Comparison of ENCODE assay signal across 43 mouse cellular contexts in the genomic region with DNA sequence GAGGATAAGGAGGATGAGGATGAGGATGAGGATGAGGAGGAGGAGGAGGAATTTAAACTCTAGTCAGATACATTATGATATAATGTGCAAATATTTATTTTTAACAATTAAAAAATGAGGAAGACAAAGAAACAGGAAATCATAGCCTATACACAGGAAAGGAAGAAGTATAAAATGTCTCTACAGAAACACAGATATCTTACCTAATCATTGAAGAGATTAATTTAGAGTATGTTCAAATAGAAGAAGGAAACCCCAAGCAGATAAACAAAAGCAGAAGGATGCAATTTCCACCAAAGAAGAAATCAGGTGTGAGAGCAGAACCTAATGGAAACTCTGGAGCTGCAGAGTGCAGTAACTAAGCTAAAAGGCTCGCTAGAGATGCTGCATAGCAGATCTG. TPM values are rescaled to one million over a fixed set of nuclear protein-coding genes. Genes with fewer than 3 reads are reported as not detected.
"Had no signal": no experiment of that assay in that cellular context is flagged by ENCODE, and none has a peak within 500 bp of the region (broad histone marks: within the 10 kb centered on the region; RNA-seq: fewer than 3 reads in every experiment).

No protein-coding gene starts in this region.

- H3K9me3 ChIP-seq: limb, embryonic 10.5 days; limb, embryonic 12.5 days; limb, embryonic 13.5 days; limb, embryonic 15.5 days; liver, embryonic 12.5 days; liver, embryonic 13.5 days; liver, embryonic 15.5 days; lung, embryonic 15.5 days; megakaryocyte, embryonic 14.5 days; midbrain, embryonic 10.5 days; midbrain, embryonic 12.5 days; midbrain, embryonic 13.5 days; midbrain, embryonic 15.5 days; neural tube, embryonic 12.5 days had no signal

- H3K27me3 ChIP-seq: limb, embryonic 12.5 days; limb, embryonic 13.5 days; limb, embryonic 15.5 days; liver, embryonic 12.5 days; liver, embryonic 13.5 days; liver, embryonic 15.5 days; lung, embryonic 15.5 days; megakaryocyte, embryonic 14.5 days; midbrain, embryonic 12.5 days; midbrain, embryonic 13.5 days; midbrain, embryonic 15.5 days; neural tube, embryonic 12.5 days had no signal

- DNase-seq: left cerebral cortex, postnatal 4 days; liver; liver, embryonic 13.5 days; liver, postnatal 0 days; lung, adult 18-20 months; lung, adult 2 months; lung, embryonic 14.5 days; lung, postnatal 10 days; lung, postnatal 14 days; lung, postnatal 36 days; lung, postnatal 4 days; midbrain, embryonic 14.5 days had no signal

- H3K9ac ChIP-seq: limb, embryonic 12.5 days; limb, embryonic 13.5 days; limb, embryonic 15.5 days; liver, embryonic 12.5 days; liver, embryonic 13.5 days; liver, embryonic 14.5 days; liver, embryonic 15.5 days; liver, postnatal 0 days; lung, embryonic 14.5 days; lung, embryonic 15.5 days; midbrain, embryonic 12.5 days; midbrain, embryonic 13.5 days; midbrain, embryonic 15.5 days; neural tube, embryonic 12.5 days had no signal

- H3K4me3 ChIP-seq: limb, embryonic 10.5 days; limb, embryonic 12.5 days; limb, embryonic 13.5 days; limb, embryonic 15.5 days; liver, embryonic 12.5 days; liver, embryonic 13.5 days; liver, embryonic 15.5 days; lung, embryonic 15.5 days; megakaryocyte, embryonic 14.5 days; midbrain, embryonic 10.5 days; midbrain, embryonic 12.5 days; midbrain, embryonic 13.5 days; midbrain, embryonic 15.5 days; myocyte; neural tube, embryonic 12.5 days had no signal

- H3K4me1 ChIP-seq: limb, embryonic 10.5 days; limb, embryonic 12.5 days; limb, embryonic 13.5 days; limb, embryonic 15.5 days; liver, embryonic 15.5 days; lung, embryonic 15.5 days; megakaryocyte, embryonic 14.5 days; midbrain, embryonic 10.5 days; midbrain, embryonic 12.5 days; midbrain, embryonic 13.5 days; midbrain, embryonic 15.5 days; neural tube, embryonic 12.5 days had no signal

- H3K27ac ChIP-seq: limb, embryonic 10.5 days; limb, embryonic 12.5 days; limb, embryonic 13.5 days; limb, embryonic 15.5 days; liver, embryonic 12.5 days; liver, embryonic 13.5 days; liver, embryonic 14.5 days; liver, embryonic 15.5 days; lung, embryonic 15.5 days; macrophage; midbrain, embryonic 10.5 days; midbrain, embryonic 12.5 days; midbrain, embryonic 13.5 days; midbrain, embryonic 15.5 days; neural tube, embryonic 12.5 days had no signal

- H3K36me3 ChIP-seq: limb, embryonic 10.5 days; limb, embryonic 12.5 days; limb, embryonic 13.5 days; limb, embryonic 15.5 days; liver, embryonic 12.5 days; liver, embryonic 13.5 days; liver, embryonic 15.5 days; lung, embryonic 15.5 days; midbrain, embryonic 10.5 days; midbrain, embryonic 12.5 days; midbrain, embryonic 13.5 days; midbrain, embryonic 15.5 days; neural tube, embryonic 12.5 days had no signal

RNA-seq across cellular contexts. Expression of a gene that starts 6.5 kb away (rescaled TPM):
- total RNA-seq: left cerebral cortex, postnatal 10 days; left cerebral cortex, postnatal 4 days; midbrain, postnatal 0 days had no signal
- polyA plus RNA-seq: limb, embryonic 10.5 days; limb, embryonic 11.5 days; limb, embryonic 12.5 days; lung, embryonic 14.5 days; midbrain, embryonic 13.5 days; midbrain, embryonic 15.5 days; midbrain, embryonic 16.5 days; neural tube, embryonic 11.5 days had no signal

RNA-seq across cellular contexts. Expression of a gene that starts 48.9 kb away (rescaled TPM):
- total RNA-seq: left cerebral cortex, postnatal 10 days; left cerebral cortex, postnatal 14 days; left cerebral cortex, postnatal 25 days; left cerebral cortex, postnatal 36 days; left cerebral cortex, postnatal 4 days; megakaryocyte-erythroid progenitor cell, adult 5-6 weeks; monocyte, adult 5-6 weeks had no signal
- polyA plus RNA-seq: limb, embryonic 10.5 days; limb, embryonic 11.5 days; limb, embryonic 12.5 days; limb, embryonic 13.5 days; limb, embryonic 15.5 days; liver, adult 2 months; liver, embryonic 11.5 days; liver, embryonic 12.5 days; liver, embryonic 13.5 days; liver, embryonic 14.5 days; liver, embryonic 15.5 days; lung, embryonic 14.5 days; lung, embryonic 15.5 days; lung, embryonic 16.5 days; lung, postnatal 0 days; midbrain, embryonic 10.5 days; midbrain, embryonic 11.5 days; midbrain, embryonic 12.5 days; midbrain, embryonic 13.5 days; midbrain, embryonic 14.5 days; midbrain, embryonic 15.5 days; midbrain, embryonic 16.5 days; midbrain, postnatal 0 days; neural tube, embryonic 11.5 days; neural tube, embryonic 12.5 days had no signal

RNA-seq across cellular contexts. Expression of a gene that starts 52.5 kb away (rescaled TPM):
- total RNA-seq: left cerebral cortex, postnatal 4 days; midbrain, postnatal 0 days had no signal
